Mouse (Mus musculus): ENCODE measurements around the gene Cetn4. TPM values are rescaled to one million over a fixed set of nuclear protein-coding genes. Genes with fewer than 3 reads are reported as not detected.

The Cetn4 gene
- polyA plus RNA-seq, 1 experiment, result 11.6 TPM

GRCm38 (mm10) chr3:37280871-37281270 lies 31.6 kb downstream of the Cetn4 start:
- TF ChIP-seq POLR2A (IDR thresholded peaks at IDR 0.05; ENCODE audit: extremely low read depth, insufficient read depth, low read length), result no peak
- TF ChIP-seq CTCF (IDR thresholded peaks at IDR 0.05; ENCODE audit: extremely low read depth, insufficient read depth, low read length), result no peak
- Histone ChIP-seq H3K4me3 (ENCODE audit: insufficient read depth, low read length) (no peak overlapping the region), H3K4me1 (ENCODE audit: control insufficient read depth, insufficient read depth, low read length) (no peaks in the 10 kb centered on the region), H3K27ac (ENCODE audit: insufficient read depth, low read length) (no peak overlapping the region)

- no peaks in the 10 kb centered on the region for H3K4me1 ChIP-seq (ENCODE audit: control insufficient read depth, insufficient read depth, low read length)
- TF ChIP-seq CTCF (IDR thresholded peaks at IDR 0.05; ENCODE audit: extremely low read depth, insufficient read depth, low read length) (no peak), POLR2A (IDR thresholded peaks at IDR 0.05; ENCODE audit: extremely low read depth, insufficient read depth, low read length) (no peak)
- no peak overlapping the region for H3K4me3 ChIP-seq (ENCODE audit: insufficient read depth, low read length)
- no peak overlapping the region for H3K27ac ChIP-seq (ENCODE audit: insufficient read depth, low read length)
Measured at GRCm38 (mm10) chr3:37280221-37280620, 32.3 kb downstream of the Cetn4 start.

- Histone ChIP-seq H3K4me1 (ENCODE audit: control insufficient read depth, insufficient read depth, low read length) (no peaks in the 10 kb centered on the region), H3K4me3 (ENCODE audit: insufficient read depth, low read length) (no peak overlapping the region), H3K27ac (ENCODE audit: insufficient read depth, low read length) (no peak overlapping the region)
- TF ChIP-seq CTCF (IDR thresholded peaks at IDR 0.05; ENCODE audit: extremely low read depth, insufficient read depth, low read length) (no peak), POLR2A (IDR thresholded peaks at IDR 0.05; ENCODE audit: extremely low read depth, insufficient read depth, low read length) (no peak)
Measured at GRCm38 (mm10) chr3:37274661-37275060, 37.8 kb downstream of the Cetn4 start.

GRCm38 (mm10) chr3:37273092-37273491 lies 39.4 kb downstream of the Cetn4 start:
- Histone ChIP-seq H3K4me3 (ENCODE audit: insufficient read depth, low read length) (no peak overlapping the region), H3K4me1 (ENCODE audit: control insufficient read depth, insufficient read depth, low read length) (no peaks in the 10 kb centered on the region), H3K27ac (ENCODE audit: insufficient read depth, low read length) (no peak overlapping the region)
- TF ChIP-seq CTCF (IDR thresholded peaks at IDR 0.05; ENCODE audit: extremely low read depth, insufficient read depth, low read length) (no peak), POLR2A (IDR thresholded peaks at IDR 0.05; ENCODE audit: extremely low read depth, insufficient read depth, low read length) (no peak)

GRCm38 (mm10) chr3:37271209-37271608 lies 41.3 kb downstream of the Cetn4 start:
- no peak for TF ChIP-seq POLR2A (IDR thresholded peaks at IDR 0.05; ENCODE audit: extremely low read depth, insufficient read depth, low read length)
- TF ChIP-seq CTCF (IDR thresholded peaks at IDR 0.05; ENCODE audit: extremely low read depth, insufficient read depth, low read length), result peak; percentile 94
- no peak overlapping the region for H3K4me3 ChIP-seq (ENCODE audit: insufficient read depth, low read length)
- no peaks in the 10 kb centered on the region for H3K4me1 ChIP-seq (ENCODE audit: control insufficient read depth, insufficient read depth, low read length)
- H3K27ac ChIP-seq (ENCODE audit: insufficient read depth, low read length), result no peak overlapping the region

GRCm38 (mm10) chr3:37269926-37270325 lies 42.6 kb downstream of the Cetn4 start:
- Histone ChIP-seq H3K27ac (ENCODE audit: insufficient read depth, low read length) (no peak overlapping the region), H3K4me3 (ENCODE audit: insufficient read depth, low read length) (no peak overlapping the region), H3K4me1 (ENCODE audit: control insufficient read depth, insufficient read depth, low read length) (no peaks in the 10 kb centered on the region)
- no peak for TF ChIP-seq CTCF (IDR thresholded peaks at IDR 0.05; ENCODE audit: extremely low read depth, insufficient read depth, low read length)
- TF ChIP-seq POLR2A (IDR thresholded peaks at IDR 0.05; ENCODE audit: extremely low read depth, insufficient read depth, low read length), result no peak

GRCm38 (mm10) chr3:37268338-37268737 lies 44.2 kb downstream of the Cetn4 start:
- no peak overlapping the region for H3K4me3 ChIP-seq (ENCODE audit: insufficient read depth, low read length)
- no peaks in the 10 kb centered on the region for H3K4me1 ChIP-seq (ENCODE audit: control insufficient read depth, insufficient read depth, low read length)
- H3K27ac ChIP-seq (ENCODE audit: insufficient read depth, low read length), result no peak overlapping the region
- TF ChIP-seq POLR2A (IDR thresholded peaks at IDR 0.05; ENCODE audit: extremely low read depth, insufficient read depth, low read length) (no peak), CTCF (IDR thresholded peaks at IDR 0.05; ENCODE audit: extremely low read depth, insufficient read depth, low read length) (no peak)

- no peak overlapping the region for H3K4me3 ChIP-seq (ENCODE audit: insufficient read depth, low read length)
- H3K4me1 ChIP-seq (ENCODE audit: control insufficient read depth, insufficient read depth, low read length), result peaks cover 3% of the 10 kb centered on the region; the same call in 1 of the 2 replicates
- no peak overlapping the region for H3K27ac ChIP-seq (ENCODE audit: insufficient read depth, low read length)
- TF ChIP-seq CTCF (IDR thresholded peaks at IDR 0.05; ENCODE audit: extremely low read depth, insufficient read depth, low read length), result no peak
- no peak for TF ChIP-seq POLR2A (IDR thresholded peaks at IDR 0.05; ENCODE audit: extremely low read depth, insufficient read depth, low read length)
Measured at GRCm38 (mm10) chr3:37259331-37259999, 53.0 kb downstream of the Cetn4 start.

GRCm38 (mm10) chr3:37257776-37258175 lies 54.7 kb downstream of the Cetn4 start:
- no peak for TF ChIP-seq POLR2A (IDR thresholded peaks at IDR 0.05; ENCODE audit: extremely low read depth, insufficient read depth, low read length)
- TF ChIP-seq CTCF (IDR thresholded peaks at IDR 0.05; ENCODE audit: extremely low read depth, insufficient read depth, low read length), result no peak
- H3K27ac ChIP-seq (ENCODE audit: insufficient read depth, low read length), result no peak overlapping the region
- H3K4me1 ChIP-seq (ENCODE audit: control insufficient read depth, insufficient read depth, low read length), result peaks cover 3% of the 10 kb centered on the region; the same call in 1 of the 2 replicates
- H3K4me3 ChIP-seq (ENCODE audit: insufficient read depth, low read length), result no peak overlapping the region

Other genes with a start within 250 kb of the Cetn4 start
- not detected in 2 replicates for gene Adad1, start 249.2 kb downstream of the Cetn4 start, polyA plus RNA-seq (2012; rRNA removed)
- 0.31 and 0.47 TPM in 2 replicates for gene Il2, start 186.7 kb downstream of the Cetn4 start, polyA plus RNA-seq (2012; rRNA removed)
- gene Il21, start 80.1 kb downstream of the Cetn4 start, polyA plus RNA-seq (2012; rRNA removed), result 0.08 TPM in 1 of 2 replicates, not detected in the other
- gene Bbs12, start 154 bp downstream of the Cetn4 start, polyA plus RNA-seq (2012; rRNA removed), result 1.7 and 2.1 TPM in 2 replicates
- gene Fgf2, start 35.6 kb upstream of the Cetn4 start, polyA plus RNA-seq (2012; rRNA removed), result 2.6 and 2.7 TPM in 2 replicates
- 6.4 and 6.7 TPM in 2 replicates for gene Spata5, start 107.2 kb upstream of the Cetn4 start, polyA plus RNA-seq (2012; rRNA removed)
- 10.3 and 10.8 TPM in 2 replicates for gene Nudt6, start 107.5 kb upstream of the Cetn4 start, polyA plus RNA-seq (2012; rRNA removed)